Mouse (Mus musculus): Measurements from ENCODE around the gene Ubl3.

The Ubl3 gene

GRCm38 (mm10) chr5:148499616-148500015, 53.0 kb downstream of the Ubl3 start:
- in situ Hi-C loops (cut with MboI; ENCODE audit: low pct_unique_long_range_greater_than_20kb in 1 of 2, low sequenced_read_pairs in 2 of 2, unreplicated experiment in 1 of 2) = no loop called here

- in situ Hi-C loops (cut with MboI; ENCODE audit: low pct_unique_long_range_greater_than_20kb in 1 of 2, low sequenced_read_pairs in 2 of 2, unreplicated experiment in 1 of 2) = no loop called here
Observed at GRCm38 (mm10) chr5:148495991-148496390, 56.6 kb downstream of the Ubl3 start.

GRCm38 (mm10) chr5:148495173-148495572, 57.4 kb downstream of the Ubl3 start:
- in situ Hi-C loops (cut with MboI; ENCODE audit: low pct_unique_long_range_greater_than_20kb in 1 of 2, low sequenced_read_pairs in 2 of 2, unreplicated experiment in 1 of 2) = no loop called here

GRCm38 (mm10) chr5:148494249-148494648, 58.3 kb downstream of the Ubl3 start:
- in situ Hi-C loops (cut with MboI; ENCODE audit: low pct_unique_long_range_greater_than_20kb in 1 of 2, low sequenced_read_pairs in 2 of 2, unreplicated experiment in 1 of 2) = no loop called here

- in situ Hi-C loops (cut with MboI; ENCODE audit: low pct_unique_long_range_greater_than_20kb in 1 of 2, low sequenced_read_pairs in 2 of 2, unreplicated experiment in 1 of 2) = no loop called here
Observed at GRCm38 (mm10) chr5:148493025-148493424, 59.6 kb downstream of the Ubl3 start.

- in situ Hi-C loops (cut with MboI; ENCODE audit: low pct_unique_long_range_greater_than_20kb in 1 of 2, low sequenced_read_pairs in 2 of 2, unreplicated experiment in 1 of 2) = no loop called here
Observed at GRCm38 (mm10) chr5:148490391-148490790, 62.2 kb downstream of the Ubl3 start.

- in situ Hi-C loops (cut with MboI; ENCODE audit: low pct_unique_long_range_greater_than_20kb in 1 of 2, low sequenced_read_pairs in 2 of 2, unreplicated experiment in 1 of 2) = no loop called here
Observed at GRCm38 (mm10) chr5:148489724-148490193, 62.8 kb downstream of the Ubl3 start.

- in situ Hi-C loops (cut with MboI; ENCODE audit: low pct_unique_long_range_greater_than_20kb in 1 of 2, low sequenced_read_pairs in 2 of 2, unreplicated experiment in 1 of 2) = no loop called here
Observed at GRCm38 (mm10) chr5:148488891-148489723, 63.5 kb downstream of the Ubl3 start.

- in situ Hi-C loops (cut with MboI; ENCODE audit: low pct_unique_long_range_greater_than_20kb in 1 of 2, low sequenced_read_pairs in 2 of 2, unreplicated experiment in 1 of 2) = no loop called here
Observed at GRCm38 (mm10) chr5:148486202-148486601, 66.4 kb downstream of the Ubl3 start.

- in situ Hi-C loops (cut with MboI; ENCODE audit: low pct_unique_long_range_greater_than_20kb in 1 of 2, low sequenced_read_pairs in 2 of 2, unreplicated experiment in 1 of 2) = no loop called here
Observed at GRCm38 (mm10) chr5:148481745-148482144, 70.8 kb downstream of the Ubl3 start.

GRCm38 (mm10) chr5:148474346-148474745, 78.2 kb downstream of the Ubl3 start:
- in situ Hi-C loops (cut with MboI; ENCODE audit: low pct_unique_long_range_greater_than_20kb in 1 of 2, low sequenced_read_pairs in 2 of 2, unreplicated experiment in 1 of 2) = no loop called here

- in situ Hi-C loops (cut with MboI; ENCODE audit: low pct_unique_long_range_greater_than_20kb in 1 of 2, low sequenced_read_pairs in 2 of 2, unreplicated experiment in 1 of 2) = no loop called here
Observed at GRCm38 (mm10) chr5:148468626-148469441, 83.8 kb downstream of the Ubl3 start.

- in situ Hi-C loops (cut with MboI; ENCODE audit: low pct_unique_long_range_greater_than_20kb in 1 of 2, low sequenced_read_pairs in 2 of 2, unreplicated experiment in 1 of 2) = no loop called here
Observed at GRCm38 (mm10) chr5:148466933-148467607, 85.5 kb downstream of the Ubl3 start.

GRCm38 (mm10) chr5:148466116-148466515, 86.5 kb downstream of the Ubl3 start:
- in situ Hi-C loops (cut with MboI; ENCODE audit: low pct_unique_long_range_greater_than_20kb in 1 of 2, low sequenced_read_pairs in 2 of 2, unreplicated experiment in 1 of 2) = no loop called here

- in situ Hi-C loops (cut with MboI; ENCODE audit: low pct_unique_long_range_greater_than_20kb in 1 of 2, low sequenced_read_pairs in 2 of 2, unreplicated experiment in 1 of 2) = no loop called here
Observed at GRCm38 (mm10) chr5:148465091-148465490, 87.5 kb downstream of the Ubl3 start.

- in situ Hi-C loops (cut with MboI; ENCODE audit: low pct_unique_long_range_greater_than_20kb in 1 of 2, low sequenced_read_pairs in 2 of 2, unreplicated experiment in 1 of 2) = no loop called here
Observed at GRCm38 (mm10) chr5:148464489-148464888, 88.1 kb downstream of the Ubl3 start.

- in situ Hi-C loops (cut with MboI; ENCODE audit: low pct_unique_long_range_greater_than_20kb in 1 of 2, low sequenced_read_pairs in 2 of 2, unreplicated experiment in 1 of 2) = no loop called here
Observed at GRCm38 (mm10) chr5:148463783-148464294, 88.8 kb downstream of the Ubl3 start.

All from mouse embryonic stem cell (cell line).